Mouse (Mus musculus) intestine, postnatal 0 days (tissue): ENCODE measurements around the gene Pif1. TPM values are rescaled to one million over a fixed set of nuclear protein-coding genes. Genes with fewer than 3 reads are reported as not detected.
A peak's percentile ranks its signal among the peaks of the same experiment; 100 is the strongest.

Experiments
- ATAC-seq: fragments of 200-750 bp; cut with Nextera tagmentation; 2 replicates; pipeline ENCODE4 v1.8.0; 2017; ENCODE audit warnings: mild to moderate bottlenecking, moderate TSS enrichment, moderate library complexity
- H3K27ac ChIP-seq: fragments of 300-500 bp; sonication (generic); 2 replicates; pipeline ENCODE4 v1.5.1; 2014; ENCODE audit warnings: mild to moderate bottlenecking, low read depth, low read length, moderate library complexity
- H3K27me3 ChIP-seq: fragments of 300-500 bp; sonication (generic); replicated peaks from 2 replicates; pipeline ENCODE4 v1.6.1; 2014; ENCODE audit warnings: low read length, mixed read lengths; ENCODE audit not compliant: control insufficient read depth, insufficient read depth
- H3K36me3 ChIP-seq: fragments of 300-500 bp; sonication (generic); 2 replicates; pipeline ENCODE4 v1.6.1; 2014; ENCODE audit warnings: mild to moderate bottlenecking, moderate library complexity; ENCODE audit not compliant: control insufficient read depth, insufficient read depth
- H3K4me1 ChIP-seq: fragments of 300-500 bp; sonication (generic); replicated peaks from 2 replicates; pipeline ENCODE4 v1.6.1; 2014; ENCODE audit warnings: antibody characterized with exemption, low read length, mixed read lengths; ENCODE audit not compliant: control insufficient read depth, insufficient read depth
- H3K4me2 ChIP-seq: fragments of 300-500 bp; sonication (generic); replicated peaks from 2 replicates; pipeline ENCODE4 v1.6.1; 2014; ENCODE audit warnings: low read depth, mild to moderate bottlenecking, moderate library complexity
- H3K4me3 ChIP-seq: fragments of 300-500 bp; sonication (generic); 2 replicates; pipeline ENCODE4 v1.5.1; 2014; ENCODE audit warnings: low read depth, low read length
- H3K9ac ChIP-seq: fragments of 300-500 bp; sonication (generic); 2 replicates; pipeline ENCODE4 v1.6.1; 2014; ENCODE audit warnings: mild to moderate bottlenecking, low read depth, low read length
- H3K9me3 ChIP-seq: fragments of 300-500 bp; sonication (generic); 2 replicates; pipeline ENCODE4 v1.6.1; 2016; ENCODE audit warnings: mixed run types; ENCODE audit not compliant: control insufficient read depth
- CTCF ChIP-seq: sonication (generic); IDR thresholded peaks from 2 replicates; pipeline ENCODE4 v1.5.1; 2016; ENCODE audit warnings: low read depth, mild to moderate bottlenecking, control low read depth, antibody characterized with exemption, moderate library complexity
- WGBS: fragments of 180-500 bp; shearing (Covaris S2); extraction: QIAGEN DNeasy Blood & Tissue Kit; methylation state at CpG from one replicate; pipeline ENCODE4 v1.1.7; 2014; 5-methylcytosine and 5-hydroxymethylcytosine counted together
- polyA plus RNA-seq: library from polyadenylated mRNA; unstranded; fragments of >200 nt; fragmentation: Nextera tagmentation; extraction: Ambion mirVana; gene quantifications from 2 replicates; pipeline ENCODE4 v1.2.1, GENCODE M21; 2015

Gene Pif1
- polyA plus RNA-seq, 1 experiment from 2014 or later = 1.2 TPM

GRCm38 (mm10) chr9:65575393-65576196, 11.4 kb upstream of the Pif1 start:
- no peak overlapping the region for H3K4me2 ChIP-seq
- no peak overlapping the region for H3K4me3 ChIP-seq
- H3K9ac ChIP-seq = no peak overlapping the region
- H3K27me3 ChIP-seq = no peaks in the 10 kb centered on the region
- no peaks in the 10 kb centered on the region for H3K9me3 ChIP-seq
- no peak overlapping the region for H3K27ac ChIP-seq
- peaks cover 15% of the 10 kb centered on the region for H3K4me1 ChIP-seq
- peaks cover 13% of the 10 kb centered on the region; the same call in 1 of the 2 replicates for H3K36me3 ChIP-seq
- ATAC-seq = no peak
- TF ChIP-seq CTCF = no peak
- WGBS = 63% methylated on average over 8 of the region's 8 CpGs

- Histone ChIP-seq H3K4me1 (peaks cover 15% of the 10 kb centered on the region), H3K27ac (no peak overlapping the region), H3K27me3 (no peaks in the 10 kb centered on the region), H3K36me3 (peaks cover 8% of the 10 kb centered on the region; the same call in 1 of the 2 replicates), H3K4me2 (peak overlapping the region; percentile 17; the same call in 1 of the 2 replicates), H3K9ac (no peak overlapping the region), H3K4me3 (no peak overlapping the region), H3K9me3 (no peaks in the 10 kb centered on the region)
- WGBS = 61% methylated on average over 7 of the region's 7 CpGs
- 0 out of 2 replicates have a peak, but pooled peaks have one; percentile 3 for TF ChIP-seq CTCF
- ATAC-seq = no peak
These were observed 10.0 kb upstream of the Pif1 start for GRCm38 (mm10) chr9:65576861-65577510.

GRCm38 (mm10) chr9:65577511-65578196, 9.3 kb upstream of the Pif1 start:
- Histone ChIP-seq H3K9me3 (no peaks in the 10 kb centered on the region), H3K27ac (no peak overlapping the region), H3K27me3 (no peaks in the 10 kb centered on the region), H3K36me3 (0 out of 2 replicates have a peak, but pooled peaks cover 4% of the 10 kb centered on the region), H3K4me2 (peak overlapping the region; percentile 77), H3K4me1 (peaks cover 15% of the 10 kb centered on the region), H3K4me3 (no peak overlapping the region), H3K9ac (no peak overlapping the region)
- 90% methylated on average over 4 of the region's 4 CpGs for WGBS
- ATAC-seq = no peak
- peak; percentile 34 for TF ChIP-seq CTCF

GRCm38 (mm10) chr9:65578801-65579249, 8.1 kb upstream of the Pif1 start:
- peak overlapping the region; percentile 54 for H3K4me3 ChIP-seq
- no peaks in the 10 kb centered on the region for H3K27me3 ChIP-seq
- H3K4me2 ChIP-seq = peak overlapping the region; percentile 77
- H3K9ac ChIP-seq = 0 out of 2 replicates have a peak overlapping the region, but pooled peaks have one; percentile 55
- 53% methylated on average over 9 of the region's 9 CpGs for WGBS
- no peaks in the 10 kb centered on the region for H3K36me3 ChIP-seq
- TF ChIP-seq CTCF = no peak
- no peaks in the 10 kb centered on the region for H3K9me3 ChIP-seq
- no peak for ATAC-seq
- 0 out of 2 replicates have a peak overlapping the region, but pooled peaks have one; percentile 78 for H3K27ac ChIP-seq
- peaks cover 15% of the 10 kb centered on the region for H3K4me1 ChIP-seq

GRCm38 (mm10) chr9:65579781-65580371, 7.1 kb upstream of the Pif1 start, which contains the start of gene Plekho2:
Gene Plekho2 (minus strand): TSS chr9:65580040.
- Histone ChIP-seq H3K27me3 (no peaks in the 10 kb centered on the region), H3K4me3 (peak within 1 kb of the TSS; percentile 54), H3K27ac (peak within 1 kb of the TSS; percentile 78), H3K4me1 (peaks cover 15% of the 10 kb centered on the region), H3K9ac (peak within 1 kb of the TSS; percentile 55), H3K4me2 (peak within 1 kb of the TSS; percentile 77), H3K9me3 (no peaks in the 10 kb centered on the region), H3K36me3 (no peaks in the 10 kb centered on the region)
- peak; percentile 81 for ATAC-seq
- TF ChIP-seq CTCF = no peak
- WGBS = under 1% methylated on average over 42 of the region's 45 CpGs
